Comparison of ENCODE assay signal across 8 mouse cellular contexts in the genomic region with DNA sequence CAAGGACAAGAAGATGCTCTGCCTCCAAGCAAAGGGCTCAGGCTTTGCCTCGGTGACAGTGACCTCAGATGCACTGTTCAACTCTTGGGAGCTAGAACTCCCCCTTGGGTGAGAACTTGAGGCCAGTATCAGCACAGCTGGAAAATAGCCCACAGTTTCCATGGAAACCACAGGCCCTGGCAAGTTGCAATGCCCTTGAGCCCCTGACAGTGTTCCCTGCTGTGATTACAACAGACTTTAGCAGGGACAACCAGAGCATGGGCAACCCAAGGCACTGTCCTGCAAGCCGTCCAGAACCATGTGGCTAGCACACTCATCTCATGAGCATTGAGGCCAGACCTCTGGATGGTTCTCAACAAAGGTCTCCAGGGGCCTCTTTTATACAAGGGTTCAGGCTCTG. TPM values are rescaled to one million over a fixed set of nuclear protein-coding genes. Genes with fewer than 3 reads are reported as not detected.
DNase-seq lines count a peak whose midpoint lies in the region; ATAC-seq lines count a peak whose summit lies in the region.

No protein-coding gene starts in this region.

- no peaks in the 10 kb centered on the region for H3K27me3 ChIP-seq in midbrain, embryonic 14.5 days (ENCODE audit: control insufficient read depth, insufficient read depth, low read length)
- H3K27me3 ChIP-seq in midbrain, embryonic 16.5 days (ENCODE audit: control insufficient read depth, insufficient read depth, low read depth, low read length) = no peaks in the 10 kb centered on the region

- no peaks in the 10 kb centered on the region for H3K36me3 ChIP-seq in midbrain, embryonic 14.5 days (ENCODE audit: control insufficient read depth, insufficient read depth, low read length)
- peaks cover 4% of the 10 kb centered on the region for H3K36me3 ChIP-seq in midbrain, embryonic 16.5 days (ENCODE audit: control insufficient read depth, insufficient read depth, low read length)

- intact Hi-C loops in heart, postnatal 14 days (cut with DNase I) = no loop called here
- intact Hi-C loops in left cerebral cortex, postnatal 10 days (cut with DNase I) = loop anchor here (10.0 kb wide), 1 partner anchor 105 kb away; a partner anchor contains a TSS

- no peak overlapping the region for H3K27ac ChIP-seq in midbrain, embryonic 14.5 days (replicated peaks; ENCODE audit: low read depth, low read length)
- no peak overlapping the region for H3K27ac ChIP-seq in midbrain, embryonic 16.5 days (ENCODE audit: low read length)

- no peak overlapping the region for H3K4me3 ChIP-seq in midbrain, embryonic 14.5 days (replicated peaks; ENCODE audit: low read depth, low read length)
- H3K4me3 ChIP-seq in midbrain, embryonic 16.5 days (ENCODE audit: low read depth, low read length) = no peak overlapping the region

- no peaks in the 10 kb centered on the region for H3K4me1 ChIP-seq in midbrain, embryonic 14.5 days (ENCODE audit: control insufficient read depth, insufficient read depth, low read length)
- H3K4me1 ChIP-seq in midbrain, embryonic 16.5 days (ENCODE audit: control insufficient read depth, insufficient read depth, low read length) = peaks cover 2% of the 10 kb centered on the region; the same call in 1 of the 2 replicates

- no peaks in the 10 kb centered on the region for H3K9me3 ChIP-seq in midbrain, embryonic 14.5 days (ENCODE audit: control insufficient read depth, low read length)
- H3K9me3 ChIP-seq in midbrain, embryonic 16.5 days (replicated peaks; ENCODE audit: control insufficient read depth, low read length, poor library complexity, severe bottlenecking) = no peaks in the 10 kb centered on the region

- DNase-seq in midbrain, embryonic 14.5 days = peak; percentile 50
- peak; percentile 55 to 67 for DNase-seq in adrenal gland, postnatal 4 days (ENCODE audit: low spot score in 2 of 2)
- DNase-seq in heart, postnatal 14 days = peak; percentile 65 to 75
- peak; percentile 21 for DNase-seq in retina, postnatal 7 days (ENCODE audit: low read depth, low spot score)
- DNase-seq in spleen, postnatal 10 days (ENCODE audit: low spot score in 2 of 2) = no peak
- no peak for DNase-seq in yolk sac, embryonic 10.5 days (ENCODE audit: low spot score)
- no peak for DNase-seq in left cerebral cortex, postnatal 10 days (ENCODE audit: extremely low spot score in 1 of 2, low spot score in 2 of 2)

- no peak overlapping the region for H3K9ac ChIP-seq in midbrain, embryonic 14.5 days (replicated peaks; ENCODE audit: low read length)
- no peak overlapping the region for H3K9ac ChIP-seq in midbrain, embryonic 16.5 days (ENCODE audit: low read depth, low read length)

- ATAC-seq in midbrain, embryonic 14.5 days (ENCODE audit: low FRiP score, low TSS enrichment) = no peak
- ATAC-seq in midbrain, embryonic 16.5 days = no peak

- 42% methylated on average over 2 of the region's 2 CpGs for WGBS in midbrain, embryonic 14.5 days
- 26% methylated on average over 2 of the region's 2 CpGs for WGBS in midbrain, embryonic 16.5 days

- H3K4me2 ChIP-seq in midbrain, embryonic 14.5 days (ENCODE audit: low read length) = no peak overlapping the region
- no peak overlapping the region for H3K4me2 ChIP-seq in midbrain, embryonic 16.5 days (ENCODE audit: low read length)

RNA-seq across cellular contexts. Expression of a gene that starts 54.7 kb away (rescaled TPM):
- 3.7 and 13.7 TPM in 2 replicates for polyA plus RNA-seq in midbrain, embryonic 14.5 days (2014; fragmentation: Nextera tagmentation; extraction: Ambion mirVana)
- 7.6 and 8.0 TPM in 2 replicates for polyA plus RNA-seq in midbrain, embryonic 16.5 days (2015; fragmentation: Nextera tagmentation; extraction: Ambion mirVana)
- 10 to 100 TPM; 32.6 to 57.1 TPM for total RNA-seq in adrenal gland, postnatal 4 days (2021)
- 10 to 100 TPM; 35.5 to 36.1 TPM for total RNA-seq in heart, postnatal 14 days (2021)
- total RNA-seq in left cerebral cortex, postnatal 10 days (2021) = 1 to 10 TPM; 7.3 to 8.3 TPM

Comparison
In these comparisons a context has a peak if more than half of its experiments do, and no peak if none do; other contexts are left out.
1. DNase-seq: peak in midbrain, embryonic 14.5 days (single experiment), adrenal gland, postnatal 4 days (2 of 2), heart, postnatal 14 days (2 of 2) and retina, postnatal 7 days (single experiment); none in spleen, postnatal 10 days (0 of 2), yolk sac, embryonic 10.5 days (single experiment) and left cerebral cortex, postnatal 10 days (0 of 2).